Mouse (Mus musculus) embryonic fibroblast, embryonic 13.5 days (primary cell): ENCODE data around the gene Vwa8.

Source experiments
- CTCF ChIP-seq: IDR thresholded peaks from 2 replicates; pipeline ENCODE4 v1.5.1; 2011; ENCODE audit warnings: mild to moderate bottlenecking, control low read depth, low read length, moderate library complexity, borderline replicate concordance; ENCODE audit not compliant: insufficient read depth
- POLR2A ChIP-seq: IDR thresholded peaks from 2 replicates; pipeline ENCODE4 v1.6.1; 2011; ENCODE audit warnings: low read depth, mild to moderate bottlenecking, control low read depth, low read length, moderate library complexity

DNA sequence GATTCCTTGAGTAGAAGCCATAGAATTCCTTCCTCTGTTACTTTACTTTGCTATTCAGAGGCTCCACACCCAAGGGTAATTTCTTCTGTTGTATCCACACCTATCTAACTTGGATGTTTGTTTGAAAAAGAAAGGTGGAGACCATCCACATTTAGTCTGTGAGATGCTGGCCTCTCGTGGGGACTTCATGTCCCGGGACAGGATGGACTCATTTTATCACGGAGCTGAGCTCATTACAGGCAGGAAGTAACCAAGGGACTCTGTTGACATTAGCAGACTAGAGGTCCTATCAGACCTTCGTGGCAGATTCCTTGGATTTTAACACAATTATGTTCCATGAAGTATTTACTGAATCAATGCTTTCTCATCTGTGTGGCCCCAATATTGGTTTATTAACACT is 379.1 kb downstream of the Vwa8 start:
- no peak for TF ChIP-seq CTCF
- TF ChIP-seq POLR2A, result no peak
